Mouse (Mus musculus): ENCODE measurements at regions not wholly inside any gene's neighbourhood (a gene's known extent, or its start where the extent isn't known, plus 50 kb on each side); places are given as distances from the start of the nearest gene placed in this dataset.

DNA sequence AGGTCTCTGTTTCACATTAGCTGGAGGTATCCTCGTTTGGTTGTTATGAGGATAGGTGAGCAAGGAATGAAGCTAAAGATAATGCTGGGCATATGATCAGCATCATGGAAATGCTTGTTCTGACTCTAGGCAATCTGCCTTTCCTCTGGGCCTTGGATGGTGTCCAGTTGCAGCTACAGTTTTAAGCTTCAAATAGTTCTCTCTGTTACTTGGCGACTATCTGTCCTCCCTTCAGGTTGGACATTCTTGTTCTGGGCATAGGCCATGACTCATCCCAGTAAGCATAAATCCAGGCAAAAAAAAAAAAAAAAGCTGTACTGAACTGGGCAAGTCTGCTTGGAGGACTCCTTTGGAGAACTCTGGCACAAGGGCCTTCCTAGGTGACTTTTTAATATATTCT is 776.9 kb downstream of the Kcnma1 start:
- no peak for DNase-seq (ENCODE audit: low spot score in 2 of 2)

DNA sequence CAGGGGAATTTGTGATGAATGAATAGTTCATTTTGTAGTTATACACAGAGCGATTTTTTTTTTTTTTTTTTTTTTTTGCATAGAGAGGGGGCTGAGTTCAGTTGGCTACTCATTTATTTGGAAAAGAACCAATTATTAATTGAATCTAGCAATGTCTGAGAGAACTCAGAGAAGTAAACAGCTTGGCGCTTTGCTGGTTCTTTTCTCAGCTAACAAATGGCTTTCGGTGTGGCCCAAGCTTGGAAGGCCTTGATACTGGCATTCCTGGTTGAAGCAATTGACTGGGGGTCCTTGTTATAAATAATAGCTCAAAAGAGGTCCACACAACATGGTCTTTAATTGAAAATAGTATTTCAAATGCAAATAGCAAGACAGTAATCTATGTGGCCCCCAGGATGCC is 815.6 kb downstream of the Kcnma1 start:
- no peak for DNase-seq (ENCODE audit: low spot score in 2 of 2)

DNA sequence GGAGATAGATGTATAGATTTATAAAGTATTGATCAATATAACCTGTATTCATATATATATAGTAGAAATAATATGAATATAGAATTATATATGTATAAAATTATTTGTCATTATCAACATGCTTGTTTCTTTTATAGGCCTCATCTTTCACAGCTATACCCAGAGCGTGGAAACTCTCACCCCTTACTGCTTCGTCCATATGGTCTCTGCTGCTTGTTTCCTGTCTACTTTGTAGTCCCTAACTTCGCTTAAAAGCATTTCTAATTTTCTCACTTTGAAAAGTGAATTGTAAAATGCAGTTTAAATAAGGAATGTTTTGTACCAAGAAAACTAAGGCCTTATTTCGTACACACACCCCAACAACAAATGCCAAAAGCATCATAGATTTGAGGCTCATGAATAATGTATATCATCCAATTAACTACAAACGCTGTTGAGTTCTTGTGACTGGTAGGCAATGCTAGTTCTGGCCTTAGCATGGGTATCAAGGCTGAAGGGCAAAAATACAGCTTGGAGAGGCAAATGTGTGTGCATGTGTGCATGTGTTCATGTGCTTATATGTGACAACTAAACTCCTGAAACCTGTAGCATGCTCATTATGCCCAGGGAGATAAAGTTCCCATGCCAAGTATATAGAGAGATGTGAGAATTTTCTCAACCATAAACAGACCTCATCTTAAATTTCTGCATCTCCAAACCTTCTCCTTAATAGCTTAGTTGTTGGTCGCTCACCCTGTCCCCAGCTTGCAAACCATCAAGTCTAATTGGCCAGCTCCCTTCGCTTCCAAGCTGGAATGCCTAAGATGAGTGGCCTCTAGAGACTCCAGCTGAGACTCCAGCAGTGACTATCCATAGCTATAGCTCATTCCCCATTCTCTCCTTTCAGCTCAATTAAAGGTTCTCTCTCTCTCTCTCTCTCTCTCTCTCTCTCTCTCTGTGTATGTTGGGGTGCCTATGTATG is 819.4 kb downstream of the Kcnma1 start:
- no peak for DNase-seq (ENCODE audit: low spot score in 2 of 2)

DNA sequence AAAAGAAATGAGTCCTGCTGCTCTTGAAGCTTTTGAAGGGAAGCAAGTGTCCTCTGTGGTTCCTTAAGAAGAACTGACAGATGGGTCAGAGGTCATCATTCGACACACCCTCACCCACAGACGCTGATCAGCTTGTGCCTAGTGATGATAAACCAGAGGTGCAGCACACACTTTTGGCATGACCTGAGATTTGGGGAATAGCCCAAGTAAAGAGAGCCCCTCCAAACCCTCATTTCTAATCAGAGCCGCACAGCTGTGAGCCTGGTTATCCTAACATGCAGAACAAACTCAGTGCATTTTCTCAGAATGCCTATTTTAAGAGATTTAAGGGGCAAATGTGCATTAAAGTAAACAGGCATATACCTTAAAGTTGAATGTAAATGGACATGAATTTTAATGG is 821.7 kb downstream of the Kcnma1 start:
- DNase-seq (ENCODE audit: low spot score in 2 of 2) = no peak

DNA sequence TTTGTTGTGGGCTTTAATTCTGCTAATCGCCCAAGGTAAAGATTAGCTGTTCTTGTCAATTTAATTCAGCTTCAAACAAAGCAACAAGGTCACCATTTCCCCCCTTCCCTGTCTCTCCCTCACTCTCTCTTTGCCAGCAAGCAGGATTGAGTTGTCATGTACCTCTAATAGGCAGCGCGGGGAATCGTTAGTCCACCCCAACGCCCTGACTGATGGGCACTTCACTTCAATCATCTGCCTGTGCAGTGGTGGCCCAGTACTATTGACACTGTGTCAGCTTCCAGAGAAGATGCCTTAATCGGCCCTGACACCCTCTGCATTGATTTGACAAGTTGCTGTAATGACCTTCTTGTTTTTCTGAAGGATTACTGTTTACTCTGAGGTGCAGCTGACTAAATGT is 828.9 kb downstream of the Kcnma1 start:
- no peak for DNase-seq (ENCODE audit: low spot score in 2 of 2)

DNA sequence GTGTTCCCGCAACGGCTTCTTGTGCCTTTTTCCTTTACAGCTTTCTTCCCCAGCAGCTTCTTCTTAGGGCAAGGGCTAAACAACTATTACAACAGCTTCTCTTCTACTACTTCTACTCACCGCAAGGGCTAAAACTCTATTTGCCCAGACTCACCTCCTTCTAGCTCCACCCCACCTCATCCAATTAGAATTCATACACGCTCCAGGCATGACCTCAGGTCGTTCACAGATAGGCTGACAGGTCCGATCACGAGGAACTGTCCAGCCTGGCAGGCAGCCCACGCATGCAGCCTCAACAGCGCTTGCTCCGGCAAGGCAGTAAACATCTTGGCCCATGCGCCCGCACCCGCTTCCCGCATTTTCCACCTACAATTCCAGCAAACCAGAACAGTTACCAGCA is 844.9 kb downstream of the Kcnma1 start:
- no peak for DNase-seq (ENCODE audit: low spot score in 2 of 2)

DNA sequence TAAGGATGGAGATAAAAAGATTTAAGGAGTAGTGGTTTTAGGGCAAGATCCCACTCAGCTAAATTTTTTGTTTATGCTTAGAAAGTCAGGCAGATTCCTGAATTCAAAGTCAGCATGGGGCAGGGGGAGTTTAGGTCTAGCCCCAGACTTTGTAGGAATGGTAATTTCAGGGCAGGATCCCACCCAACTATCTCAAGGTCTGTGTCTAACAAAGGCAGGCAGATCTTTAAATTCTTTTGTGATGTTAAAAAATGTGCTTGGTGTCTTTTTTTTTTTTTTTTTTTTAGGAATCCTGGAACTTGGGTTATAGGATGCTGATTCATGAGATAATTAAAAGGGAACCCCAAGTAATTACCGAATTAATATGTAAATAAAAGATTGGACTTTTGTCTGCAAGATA is 853.7 kb downstream of the Kcnma1 start:
- DNase-seq (ENCODE audit: low spot score in 2 of 2) = no peak

DNA sequence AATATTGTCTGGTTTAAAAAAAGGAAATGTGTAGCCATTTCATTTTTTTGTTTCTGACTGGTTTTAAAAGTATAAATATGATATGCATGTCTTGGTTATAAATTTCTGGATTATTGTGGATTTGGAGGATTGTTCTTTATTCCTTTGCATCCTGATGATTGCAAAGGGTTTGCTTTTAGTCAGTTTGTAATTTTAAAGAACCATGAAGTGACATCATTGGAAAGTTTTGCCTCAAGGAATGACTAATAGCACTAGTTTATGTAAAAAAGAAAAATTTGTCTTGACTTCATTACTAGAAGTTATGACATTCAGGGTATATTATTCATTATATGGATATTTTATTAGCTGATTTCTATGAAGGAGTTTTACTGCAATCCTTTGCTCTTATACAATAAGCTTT is 863.9 kb downstream of the Kcnma1 start:
- DNase-seq (ENCODE audit: low spot score in 2 of 2) = no peak

DNA sequence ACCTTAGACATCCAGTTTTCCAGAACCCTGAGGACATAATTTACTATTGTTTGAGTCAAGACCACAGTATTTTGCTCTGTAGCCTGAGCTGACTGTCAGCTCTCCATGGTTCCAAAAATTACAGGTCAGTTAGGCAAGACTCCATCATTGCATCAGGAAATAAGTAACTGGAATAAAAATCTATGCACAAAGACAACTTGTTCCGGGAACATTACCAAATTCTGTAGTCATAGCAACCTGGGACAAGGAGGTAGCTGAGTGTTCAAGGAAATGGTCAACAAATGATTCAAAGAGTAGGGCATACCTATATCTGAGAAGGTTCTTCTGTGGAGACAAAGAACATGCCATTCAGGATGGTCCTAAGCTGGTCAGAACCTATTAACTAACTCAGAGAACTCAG is 867.3 kb downstream of the Kcnma1 start:
- DNase-seq (ENCODE audit: low spot score in 2 of 2) = no peak

DNA sequence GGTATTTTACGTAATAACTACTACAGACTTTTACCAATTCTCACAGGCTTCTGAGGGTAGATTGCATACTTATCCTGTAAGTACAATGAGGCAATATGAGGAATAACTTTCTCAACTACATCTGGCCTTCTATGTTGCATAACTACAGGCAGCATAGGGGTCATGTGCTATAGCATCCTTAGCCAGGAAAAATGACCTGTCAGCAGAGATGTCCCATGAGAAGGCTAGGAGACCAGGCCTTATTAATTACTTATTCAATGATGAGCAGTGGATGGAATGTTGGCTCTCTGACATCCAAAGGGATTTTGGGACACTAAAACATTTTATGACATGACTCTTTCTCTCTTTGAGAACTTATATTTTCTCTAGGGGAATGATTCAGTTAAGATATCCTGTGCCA is 873.9 kb downstream of the Kcnma1 start:
- DNase-seq (ENCODE audit: low spot score in 2 of 2) = no peak

DNA sequence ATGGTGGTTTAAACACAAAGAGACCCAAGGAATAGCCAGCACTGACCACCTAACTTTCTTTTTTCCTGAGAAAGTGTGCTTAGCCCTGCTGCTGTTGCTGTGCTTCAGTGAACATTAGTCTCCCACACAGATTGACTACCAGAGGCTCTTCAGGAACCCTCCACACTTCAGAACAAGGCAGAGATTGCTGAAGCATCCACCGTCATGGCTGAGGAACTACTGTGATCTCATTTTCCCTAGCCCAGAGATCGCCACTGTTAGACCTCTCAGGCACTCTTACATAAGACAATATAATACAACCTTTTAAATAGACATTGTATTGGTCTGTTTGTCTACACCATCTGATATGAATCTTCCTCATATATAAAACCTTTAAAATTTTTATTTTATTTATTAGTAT is 879.6 kb downstream of the Kcnma1 start:
- no peak for DNase-seq (ENCODE audit: low spot score in 2 of 2)

DNA sequence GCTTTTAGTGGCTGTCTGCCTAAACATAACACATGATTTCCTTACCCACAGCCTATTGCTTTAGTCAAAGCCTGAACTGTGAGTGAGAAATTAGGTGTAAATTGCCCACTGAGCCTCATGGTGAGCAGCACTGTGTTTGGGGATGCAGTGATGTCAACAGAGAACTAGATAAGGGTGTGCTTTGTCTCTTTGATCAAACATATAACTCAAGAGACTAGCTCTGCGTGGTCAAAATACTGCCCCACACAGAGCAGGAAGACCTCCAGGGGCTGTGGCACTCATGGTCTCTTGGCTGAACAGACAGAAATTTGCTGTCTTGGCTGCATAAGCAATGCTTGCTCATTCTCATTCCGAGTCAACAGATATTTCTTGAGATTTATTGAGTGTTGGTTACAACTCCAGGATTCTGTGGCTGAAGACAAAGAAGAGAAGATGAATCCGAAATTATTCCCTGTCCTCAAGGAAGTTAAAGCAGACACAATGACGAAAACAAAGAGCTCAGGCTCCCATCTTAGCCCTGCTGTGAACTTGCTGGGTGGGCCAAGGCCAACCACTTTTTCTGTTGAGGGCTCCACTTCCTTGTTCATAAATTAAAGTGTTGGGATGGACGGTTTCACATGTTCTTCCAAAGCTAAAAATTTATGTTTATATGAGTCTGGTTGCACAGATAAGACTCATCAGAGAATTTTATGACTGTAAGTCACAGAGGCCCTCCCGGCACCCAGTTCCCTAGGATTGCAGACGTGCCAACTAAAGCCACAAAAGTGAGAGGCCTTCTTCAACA is 882.4 kb downstream of the Kcnma1 start:
- DNase-seq (ENCODE audit: low spot score in 2 of 2) = no peak

DNA sequence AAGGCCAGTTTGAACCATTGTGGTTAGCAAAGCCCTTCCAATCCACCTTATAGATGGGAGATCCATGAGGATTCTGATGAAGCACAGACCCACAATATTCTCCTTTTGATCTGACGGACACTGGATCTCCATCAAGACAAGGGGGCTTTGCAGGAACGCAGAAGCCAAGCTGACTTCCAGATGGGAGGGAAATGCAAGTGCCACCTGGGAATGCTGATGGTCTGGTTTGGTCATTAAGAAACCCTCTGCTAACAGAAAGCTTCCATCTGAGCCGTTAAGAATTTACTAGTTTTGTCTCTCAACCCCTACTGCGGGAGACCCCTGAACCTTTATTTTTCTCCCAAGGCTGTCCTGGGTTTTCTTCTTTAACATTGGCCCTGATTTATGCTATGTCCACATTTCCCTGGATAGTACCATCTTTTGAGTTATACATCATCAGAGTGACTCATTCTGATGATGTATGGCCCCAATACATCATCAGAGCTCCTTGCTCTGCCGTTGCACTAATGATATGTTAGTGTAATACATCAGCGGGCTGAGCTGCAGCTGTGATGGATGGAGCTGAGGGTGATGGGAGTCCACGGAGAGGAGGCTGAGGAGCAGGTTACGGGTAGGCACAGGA is 898.3 kb downstream of the Kcnma1 start:
- DNase-seq (ENCODE audit: low spot score in 2 of 2) = no peak

DNA sequence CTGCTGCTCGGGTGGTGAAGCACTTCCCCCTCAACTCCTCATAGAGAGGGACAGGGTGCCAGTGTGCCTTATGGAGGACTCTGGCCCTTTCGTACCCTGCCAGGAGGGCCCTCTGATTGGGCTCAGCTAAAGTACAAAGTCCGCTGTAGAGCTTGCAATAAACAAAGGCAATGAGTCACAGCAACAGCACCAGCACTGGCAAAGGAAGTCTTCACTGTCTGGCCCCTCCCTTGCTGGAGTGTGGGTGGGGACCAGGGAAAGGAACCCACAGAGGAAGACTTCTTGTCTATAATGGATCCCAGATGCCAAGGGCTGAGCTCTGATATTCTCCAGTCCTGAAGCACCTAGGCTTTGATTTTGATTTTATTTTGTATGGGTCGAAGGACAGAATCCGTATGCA is 899.4 kb downstream of the Kcnma1 start:
- DNase-seq (ENCODE audit: low spot score in 2 of 2) = peak; percentile 21 to 38

DNA sequence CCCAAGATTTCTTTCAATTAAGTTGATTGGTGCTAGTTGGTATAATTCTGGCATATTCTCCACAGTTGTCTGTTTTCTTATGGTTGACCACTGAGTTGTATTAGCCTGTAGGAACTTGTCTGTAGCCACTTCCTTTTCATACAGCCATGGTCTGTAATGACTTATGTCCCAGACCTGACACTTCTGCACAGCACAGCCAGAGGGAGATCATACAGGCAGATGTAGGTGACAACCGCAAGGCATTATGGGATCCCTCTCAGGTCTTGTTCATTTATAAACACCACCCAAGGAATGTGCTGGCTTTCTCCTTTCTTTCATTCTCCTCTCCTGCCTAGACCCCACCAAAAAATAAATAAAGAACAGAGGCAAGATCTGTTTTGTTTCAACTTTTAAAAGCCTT is 899.8 kb downstream of the Kcnma1 start:
- no peak for DNase-seq (ENCODE audit: low spot score in 2 of 2)

DNA sequence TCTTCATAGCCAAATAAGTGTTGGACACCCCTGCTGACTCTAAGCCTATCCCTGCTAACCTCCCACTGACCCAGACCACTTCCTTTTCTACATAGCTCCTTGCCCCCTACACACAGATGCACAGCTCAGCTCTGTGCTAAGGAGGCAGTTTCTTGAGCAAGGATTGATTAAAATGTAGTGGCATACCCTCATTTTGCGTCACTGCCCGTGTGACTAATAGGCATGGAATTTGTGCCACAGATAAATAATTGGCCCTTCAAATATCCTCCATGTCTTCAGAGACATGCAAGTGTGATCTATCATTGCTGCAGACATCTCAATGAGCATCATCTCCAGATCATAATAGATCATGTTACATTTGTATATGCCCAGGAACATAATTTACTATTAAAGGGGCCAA is 901.9 kb downstream of the Kcnma1 start:
- no peak for DNase-seq (ENCODE audit: low spot score in 2 of 2)

DNA sequence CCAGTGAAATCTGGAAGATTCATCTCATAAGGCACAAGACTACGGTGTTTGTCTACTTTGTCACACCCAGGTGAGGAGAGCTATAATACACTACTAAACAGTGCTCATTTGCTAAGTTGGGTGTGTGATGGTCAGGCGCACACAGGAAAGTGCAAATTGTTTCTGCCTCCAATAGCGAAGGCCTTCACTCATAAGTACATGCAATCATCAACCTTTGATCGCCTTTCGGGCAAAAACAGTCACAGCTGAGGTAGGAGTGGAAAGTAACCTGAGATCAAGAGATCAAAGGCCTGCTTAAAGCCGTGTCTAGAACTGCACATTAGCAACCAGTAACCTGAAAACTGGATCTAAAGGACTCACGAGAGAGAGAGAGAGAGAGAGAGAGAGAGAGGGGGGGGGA is 905.7 kb downstream of the Kcnma1 start:
- no peak for DNase-seq (ENCODE audit: low spot score in 2 of 2)

DNA sequence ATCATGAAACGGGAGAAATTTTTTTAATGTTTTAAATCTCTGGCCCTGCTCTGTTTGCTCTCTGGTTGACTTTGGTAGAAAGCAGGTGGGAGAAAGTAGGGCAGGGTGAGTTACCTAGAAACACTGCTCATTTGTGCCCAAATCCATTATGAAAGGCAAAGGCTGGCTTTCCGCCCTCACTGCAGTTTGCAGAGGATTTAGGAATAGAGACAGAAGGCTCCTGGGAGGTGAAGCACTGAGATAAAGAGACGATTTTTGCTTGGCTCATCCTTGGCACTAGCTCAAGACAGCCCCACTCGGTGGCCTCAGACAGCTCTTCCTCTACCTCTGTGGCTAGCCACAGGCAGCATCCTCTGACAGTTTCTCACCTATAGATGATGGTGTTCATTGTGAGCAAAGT is 906.8 kb downstream of the Kcnma1 start:
- no peak for DNase-seq (ENCODE audit: low spot score in 2 of 2)
